Mouse (Mus musculus): ENCODE measurements around the gene Lingo3.
A peak's percentile ranks its signal among the peaks of the same experiment; 100 is the strongest.

Lingo3 gene

GRCm38 (mm10) chr10:80798150-80799006 is 45.5 kb downstream of the Lingo3 start, which contains the start of the genes Sf3a2 and Plekhj1:
Sf3a2 (plus strand) TSS chr10:80798198.
Plekhj1 (minus strand) TSS chr10:80798626.
- peak; percentile 96 for DNase-seq

- DNase-seq = peak; percentile 17
These were observed 46.4 kb downstream of the Lingo3 start for GRCm38 (mm10) chr10:80797186-80798149.

GRCm38 (mm10) chr10:80796307-80796848 is 47.5 kb downstream of the Lingo3 start:
- DNase-seq = no peak

- DNase-seq = no peak
These were observed 49.1 kb downstream of the Lingo3 start for GRCm38 (mm10) chr10:80794750-80795149.

GRCm38 (mm10) chr10:80793803-80794202 is 50.0 kb downstream of the Lingo3 start:
- DNase-seq = no peak

GRCm38 (mm10) chr10:80793033-80793784 is 50.6 kb downstream of the Lingo3 start:
- no peak for DNase-seq

GRCm38 (mm10) chr10:80792175-80793032 is 51.4 kb downstream of the Lingo3 start:
- no peak for DNase-seq

- DNase-seq = no peak
These were observed 52.2 kb downstream of the Lingo3 start for GRCm38 (mm10) chr10:80791476-80792174.

- DNase-seq = no peak
These were observed 53.0 kb downstream of the Lingo3 start for GRCm38 (mm10) chr10:80790761-80791404.

- DNase-seq = no peak
These were observed 56.3 kb downstream of the Lingo3 start for GRCm38 (mm10) chr10:80787517-80787916.

- no peak for DNase-seq
These were observed 57.9 kb downstream of the Lingo3 start for GRCm38 (mm10) chr10:80785963-80786362.

- DNase-seq = no peak
These were observed 59.0 kb downstream of the Lingo3 start for GRCm38 (mm10) chr10:80784871-80785270.

- no peak for DNase-seq
These were observed 59.5 kb downstream of the Lingo3 start for GRCm38 (mm10) chr10:80784302-80784701.
